Mouse (Mus musculus) midbrain, embryonic 16.5 days (tissue): ENCODE results near the gene Tnni3. TPM values are rescaled to one million over a fixed set of nuclear protein-coding genes. Genes with fewer than 3 reads are reported as not detected.
A peak's percentile ranks its signal among the peaks of the same experiment; 100 is the strongest.

Experiments used
- ATAC-seq: fragments of 200-750 bp; cut with Nextera tagmentation; 2 replicates; pipeline ENCODE4 v1.8.0; 2017; ENCODE audit warnings: moderate TSS enrichment
- H3K27ac ChIP-seq: fragments of 300-500 bp; sonication (generic); 2 replicates; pipeline ENCODE4 v1.5.1; 2014; ENCODE audit warnings: mild to moderate bottlenecking, low read length, mixed read lengths
- H3K27me3 ChIP-seq: fragments of 300-500 bp; sonication (generic); 2 replicates; pipeline ENCODE4 v1.6.1; 2014; ENCODE audit warnings: low read depth, low read length, mixed read lengths; ENCODE audit not compliant: control insufficient read depth, insufficient read depth
- H3K36me3 ChIP-seq: fragments of 300-500 bp; sonication (generic); 2 replicates; pipeline ENCODE4 v1.6.1; 2014; ENCODE audit warnings: mild to moderate bottlenecking, low read length, moderate library complexity, mixed read lengths; ENCODE audit not compliant: control insufficient read depth, insufficient read depth
- H3K4me1 ChIP-seq: fragments of 300-500 bp; sonication (generic); 2 replicates; pipeline ENCODE4 v1.6.1; 2014; ENCODE audit warnings: mild to moderate bottlenecking, low read length, mixed read lengths; ENCODE audit not compliant: control insufficient read depth, insufficient read depth
- H3K4me2 ChIP-seq: fragments of 300-500 bp; sonication (generic); 2 replicates; pipeline ENCODE4 v1.6.1; 2014; ENCODE audit warnings: mild to moderate bottlenecking, low read length, mixed read lengths
- H3K4me3 ChIP-seq: fragments of 300-500 bp; sonication (generic); 2 replicates; pipeline ENCODE4 v1.5.1; 2014; ENCODE audit warnings: low read depth, mild to moderate bottlenecking, low read length, moderate library complexity, mixed read lengths
- H3K9ac ChIP-seq: fragments of 300-500 bp; sonication (generic); 2 replicates; pipeline ENCODE4 v1.6.1; 2014; ENCODE audit warnings: low read depth, low read length, mixed read lengths
- H3K9me3 ChIP-seq: fragments of 300-500 bp; sonication (generic); replicated peaks from 2 replicates; pipeline ENCODE4 v1.6.1; 2014; ENCODE audit warnings: mild to moderate bottlenecking, low read length, mixed read lengths; ENCODE audit not compliant: control insufficient read depth, poor library complexity, severe bottlenecking
- WGBS: fragments of 180-500 bp; shearing (Covaris S2); extraction: QIAGEN DNeasy Blood & Tissue Kit; methylation state at CpG from one replicate; pipeline ENCODE4 v1.1.7; 2014; 5-methylcytosine and 5-hydroxymethylcytosine counted together
- polyA plus RNA-seq: library from polyadenylated mRNA; unstranded; fragments of >200 nt; fragmentation: Nextera tagmentation; extraction: Ambion mirVana; gene quantifications from 2 replicates; pipeline ENCODE4 v1.2.1, GENCODE M21; 2015

The Tnni3 gene
- polyA plus RNA-seq, 1 experiment from 2014 or later: 1.8 TPM

- Histone ChIP-seq H3K9ac (no peak overlapping the region), H3K9me3 (no peaks in the 10 kb centered on the region), H3K36me3 (no peaks in the 10 kb centered on the region), H3K27me3 (no peaks in the 10 kb centered on the region), H3K4me2 (no peak overlapping the region), H3K4me1 (peaks cover 23% of the 10 kb centered on the region), H3K27ac (no peak overlapping the region), H3K4me3 (no peak overlapping the region)
- WGBS: 85% methylated on average over 5 of the region's 5 CpGs
- no peak for ATAC-seq
Observed at GRCm38 (mm10) chr7:4503858-4504257, 20.2 kb downstream of the Tnni3 start.

- Histone ChIP-seq H3K4me3 (no peak overlapping the region), H3K36me3 (no peaks in the 10 kb centered on the region), H3K4me2 (no peak overlapping the region), H3K27me3 (no peaks in the 10 kb centered on the region), H3K4me1 (peaks cover 31% of the 10 kb centered on the region), H3K9me3 (no peaks in the 10 kb centered on the region), H3K9ac (no peak overlapping the region), H3K27ac (no peak overlapping the region)
- no peak for ATAC-seq
- WGBS: 74% methylated on average over 4 of the region's 4 CpGs
Observed at GRCm38 (mm10) chr7:4503100-4503499, 20.9 kb downstream of the Tnni3 start.

GRCm38 (mm10) chr7:4502421-4503090, 21.5 kb downstream of the Tnni3 start:
- H3K4me2 ChIP-seq: peak overlapping the region; percentile 61
- H3K27ac ChIP-seq: peak overlapping the region; percentile 89
- peaks cover 33% of the 10 kb centered on the region for H3K4me1 ChIP-seq
- peak overlapping the region; percentile 83 for H3K4me3 ChIP-seq
- peak; percentile 22 for ATAC-seq
- no peaks in the 10 kb centered on the region for H3K27me3 ChIP-seq
- H3K9me3 ChIP-seq: no peaks in the 10 kb centered on the region
- WGBS: 13% methylated on average over 14 of the region's 14 CpGs
- no peak overlapping the region for H3K9ac ChIP-seq
- H3K36me3 ChIP-seq: no peaks in the 10 kb centered on the region

GRCm38 (mm10) chr7:4501558-4502397, 22.3 kb downstream of the Tnni3 start, which contains the start of gene Ppp1r12c:
TSS of gene Ppp1r12c (minus strand) at chr7:4501680.
- under 1% methylated on average over 62 of the region's 62 CpGs for WGBS
- H3K27me3 ChIP-seq: no peaks in the 10 kb centered on the region
- H3K4me2 ChIP-seq: peak within 1 kb of the TSS; percentile 85
- H3K4me1 ChIP-seq: peaks cover 35% of the 10 kb centered on the region
- no peaks in the 10 kb centered on the region for H3K9me3 ChIP-seq
- peak within 1 kb of the TSS; percentile 89 for H3K27ac ChIP-seq
- peaks cover 5% of the 10 kb centered on the region for H3K36me3 ChIP-seq
- H3K4me3 ChIP-seq: peak within 1 kb of the TSS; percentile 83
- peak within 1 kb of the TSS; percentile 92 for H3K9ac ChIP-seq
- peak; percentile 92 for ATAC-seq

- peak overlapping the region; percentile 85 for H3K4me2 ChIP-seq
- peak overlapping the region; percentile 92 for H3K9ac ChIP-seq
- H3K4me1 ChIP-seq: peaks cover 35% of the 10 kb centered on the region
- under 1% methylated on average over 51 of the region's 52 CpGs for WGBS
- no peaks in the 10 kb centered on the region for H3K9me3 ChIP-seq
- H3K4me3 ChIP-seq: peak overlapping the region; percentile 83
- peaks cover 7% of the 10 kb centered on the region for H3K36me3 ChIP-seq
- H3K27ac ChIP-seq: peak overlapping the region; percentile 89
- no peaks in the 10 kb centered on the region for H3K27me3 ChIP-seq
- ATAC-seq: peak; percentile 55
Observed at GRCm38 (mm10) chr7:4500892-4501471, 23.0 kb downstream of the Tnni3 start.

GRCm38 (mm10) chr7:4499034-4499433, 25.0 kb downstream of the Tnni3 start:
- H3K9me3 ChIP-seq: no peaks in the 10 kb centered on the region
- H3K4me1 ChIP-seq: peaks cover 35% of the 10 kb centered on the region
- no peaks in the 10 kb centered on the region for H3K27me3 ChIP-seq
- H3K27ac ChIP-seq: no peak overlapping the region
- no peak for ATAC-seq
- H3K4me2 ChIP-seq: peak overlapping the region; percentile 30
- H3K9ac ChIP-seq: no peak overlapping the region
- no peak overlapping the region for H3K4me3 ChIP-seq
- WGBS: 93% methylated on average over 4 of the region's 4 CpGs
- peaks cover 7% of the 10 kb centered on the region for H3K36me3 ChIP-seq

- peak overlapping the region; percentile 18; the same call in 1 of the 2 replicates for H3K4me2 ChIP-seq
- 10% methylated on average over 9 of the region's 9 CpGs for WGBS
- no peak for ATAC-seq
- H3K4me3 ChIP-seq: no peak overlapping the region
- H3K27ac ChIP-seq: no peak overlapping the region
- no peaks in the 10 kb centered on the region for H3K27me3 ChIP-seq
- H3K36me3 ChIP-seq: peaks cover 8% of the 10 kb centered on the region
- peak overlapping the region; percentile 16; the same call in 1 of the 2 replicates for H3K9ac ChIP-seq
- H3K9me3 ChIP-seq: no peaks in the 10 kb centered on the region
- peaks cover 35% of the 10 kb centered on the region for H3K4me1 ChIP-seq
Observed at GRCm38 (mm10) chr7:4498251-4498650, 25.8 kb downstream of the Tnni3 start.

GRCm38 (mm10) chr7:4497271-4497903, 26.6 kb downstream of the Tnni3 start:
- Histone ChIP-seq H3K4me1 (peaks cover 32% of the 10 kb centered on the region), H3K27me3 (no peaks in the 10 kb centered on the region), H3K4me2 (no peak overlapping the region), H3K27ac (no peak overlapping the region), H3K36me3 (peaks cover 9% of the 10 kb centered on the region), H3K9ac (no peak overlapping the region), H3K4me3 (no peak overlapping the region), H3K9me3 (no peaks in the 10 kb centered on the region)
- no peak for ATAC-seq
- 92% methylated on average over 9 of the region's 9 CpGs for WGBS
